Mouse (Mus musculus): Measurements from ENCODE around the gene Mbtps2.
A peak's percentile ranks its signal among the peaks of the same experiment; 100 is the strongest.

Gene Mbtps2

GRCm38 (mm10) chrX:157598186-157598996, at the start of gene Mbtps2:
Mbtps2 (minus strand) TSS chrX:157598715.
- DNase-seq = peak; percentile 38

GRCm38 (mm10) chrX:157646399-157646798, 47.9 kb upstream of the Mbtps2 start:
- no peak for DNase-seq

GRCm38 (mm10) chrX:157644700-157645099, 46.2 kb upstream of the Mbtps2 start:
- DNase-seq = no peak

- DNase-seq = peak; percentile 6
Measured at GRCm38 (mm10) chrX:157644300-157644699, 45.8 kb upstream of the Mbtps2 start.

GRCm38 (mm10) chrX:157642856-157643255, 44.3 kb upstream of the Mbtps2 start:
- no peak for DNase-seq

- no peak for DNase-seq
Measured at GRCm38 (mm10) chrX:157637253-157637652, 38.7 kb upstream of the Mbtps2 start.

- DNase-seq = no peak
Measured at GRCm38 (mm10) chrX:157633676-157634414, 35.3 kb upstream of the Mbtps2 start.

GRCm38 (mm10) chrX:157630341-157630740, 31.8 kb upstream of the Mbtps2 start:
- DNase-seq = no peak

- DNase-seq = no peak
Measured at GRCm38 (mm10) chrX:157612894-157613293, 14.4 kb upstream of the Mbtps2 start.

- DNase-seq = peak; percentile 30
Measured at GRCm38 (mm10) chrX:157601450-157601849, 2.9 kb upstream of the Mbtps2 start.

GRCm38 (mm10) chrX:157597585-157598185, 830 bp downstream of the Mbtps2 start:
- DNase-seq = no peak

GRCm38 (mm10) chrX:157596802-157597201, 1.7 kb downstream of the Mbtps2 start:
- DNase-seq = no peak

- DNase-seq = no peak
Measured at GRCm38 (mm10) chrX:157595927-157596326, 2.6 kb downstream of the Mbtps2 start.

GRCm38 (mm10) chrX:157594606-157595005, 3.9 kb downstream of the Mbtps2 start:
- DNase-seq = no peak

GRCm38 (mm10) chrX:157587001-157587400, 11.5 kb downstream of the Mbtps2 start:
- DNase-seq = peak; percentile 13

GRCm38 (mm10) chrX:157586397-157586796, 12.1 kb downstream of the Mbtps2 start:
- DNase-seq = no peak

- DNase-seq = no peak
Measured at GRCm38 (mm10) chrX:157579108-157579614, 19.4 kb downstream of the Mbtps2 start.

GRCm38 (mm10) chrX:157574683-157575082, 23.8 kb downstream of the Mbtps2 start:
- DNase-seq = no peak

- no peak for DNase-seq
Measured at GRCm38 (mm10) chrX:157568840-157569239, 29.7 kb downstream of the Mbtps2 start, which contains the start of gene Yy2. Yy2 (minus strand) TSS chrX:157568985.

GRCm38 (mm10) chrX:157563794-157564193, 34.7 kb downstream of the Mbtps2 start:
- no peak for DNase-seq

- no peak for DNase-seq
Measured at GRCm38 (mm10) chrX:157547082-157547481, 51.4 kb downstream of the Mbtps2 start.

- DNase-seq = no peak
Measured at GRCm38 (mm10) chrX:157506400-157506799, 92.1 kb downstream of the Mbtps2 start.

GRCm38 (mm10) chrX:157504506-157504905, 94.0 kb downstream of the Mbtps2 start:
- no peak for DNase-seq
